Mouse (Mus musculus): ENCODE measurements at regions not wholly inside any gene's neighbourhood (a gene's known extent, or its start where the extent isn't known, plus 50 kb on each side); places are given as distances from the start of the nearest gene placed in this dataset.
A peak's percentile ranks its signal among the peaks of the same experiment; 100 is the strongest.

GRCm38 (mm10) chr1:133522825-133523224 is 87.3 kb downstream of the Snrpe start:
- Histone ChIP-seq H3K9me3 (replicated peaks; ENCODE audit: control insufficient read depth, low read length) (no peaks in the 10 kb centered on the region), H3K4me1 (ENCODE audit: control insufficient read depth, insufficient read depth, low read length) (peaks cover 7% of the 10 kb centered on the region; the same call in 1 of the 2 replicates), H3K4me3 (ENCODE audit: low read length) (no peak overlapping the region), H3K27me3 (ENCODE audit: control insufficient read depth, insufficient read depth, low read length) (no peaks in the 10 kb centered on the region), H3K36me3 (ENCODE audit: control insufficient read depth, insufficient read depth) (no peaks in the 10 kb centered on the region), H3K9ac (ENCODE audit: low read length) (no peak overlapping the region), H3K27ac (ENCODE audit: low read length) (no peak overlapping the region), H3K4me2 (ENCODE audit: low read depth, low read length) (no peak overlapping the region)
- ATAC-seq (replicated peaks; ENCODE audit: extremely low read depth, insufficient read depth, low FRiP score), result no peak
- 79% methylated on average over 1 of the region's 1 CpGs for WGBS

- ATAC-seq (replicated peaks; ENCODE audit: extremely low read depth, insufficient read depth, low FRiP score), result peak; percentile 73
- Histone ChIP-seq H3K9ac (ENCODE audit: low read length) (no peak overlapping the region), H3K9me3 (replicated peaks; ENCODE audit: control insufficient read depth, low read length) (peaks cover 4% of the 10 kb centered on the region), H3K27me3 (ENCODE audit: control insufficient read depth, insufficient read depth, low read length) (no peaks in the 10 kb centered on the region), H3K4me1 (ENCODE audit: control insufficient read depth, insufficient read depth, low read length) (peaks cover 7% of the 10 kb centered on the region; the same call in 1 of the 2 replicates), H3K36me3 (ENCODE audit: control insufficient read depth, insufficient read depth) (no peaks in the 10 kb centered on the region), H3K4me2 (ENCODE audit: low read depth, low read length) (no peak overlapping the region), H3K27ac (ENCODE audit: low read length) (no peak overlapping the region), H3K4me3 (ENCODE audit: low read length) (no peak overlapping the region)
- WGBS, result 36% methylated on average over 8 of the region's 8 CpGs
Measured at GRCm38 (mm10) chr1:133520652-133521051, 89.4 kb downstream of the Snrpe start.

GRCm38 (mm10) chr1:133517020-133517419 is 92.8 kb upstream of the Sox13 start:
- Histone ChIP-seq H3K4me1 (ENCODE audit: control insufficient read depth, insufficient read depth, low read length) (peaks cover 7% of the 10 kb centered on the region; the same call in 1 of the 2 replicates), H3K4me3 (ENCODE audit: low read length) (no peak overlapping the region), H3K9ac (ENCODE audit: low read length) (no peak overlapping the region), H3K9me3 (replicated peaks; ENCODE audit: control insufficient read depth, low read length) (peaks cover 4% of the 10 kb centered on the region), H3K36me3 (ENCODE audit: control insufficient read depth, insufficient read depth) (no peaks in the 10 kb centered on the region), H3K4me2 (ENCODE audit: low read depth, low read length) (no peak overlapping the region), H3K27ac (ENCODE audit: low read length) (no peak overlapping the region), H3K27me3 (ENCODE audit: control insufficient read depth, insufficient read depth, low read length) (no peaks in the 10 kb centered on the region)
- no peak for ATAC-seq (replicated peaks; ENCODE audit: extremely low read depth, insufficient read depth, low FRiP score)
- 92% methylated on average over 5 of the region's 5 CpGs for WGBS

GRCm38 (mm10) chr1:133504116-133504515 is 79.9 kb upstream of the Sox13 start:
- 63% methylated on average over 3 of the region's 3 CpGs for WGBS

GRCm38 (mm10) chr1:133503336-133503735 is 79.2 kb upstream of the Sox13 start:
- H3K9ac ChIP-seq (ENCODE audit: low read length), result no peak overlapping the region
- 92% methylated on average over 2 of the region's 2 CpGs for WGBS
- no peak overlapping the region for H3K4me3 ChIP-seq (ENCODE audit: low read length)
- no peaks in the 10 kb centered on the region for H3K9me3 ChIP-seq (replicated peaks; ENCODE audit: control insufficient read depth, low read length)
- no peaks in the 10 kb centered on the region for H3K27me3 ChIP-seq (ENCODE audit: control insufficient read depth, insufficient read depth, low read length)
- no peak overlapping the region for H3K4me2 ChIP-seq (ENCODE audit: low read depth, low read length)
- ATAC-seq (replicated peaks; ENCODE audit: extremely low read depth, insufficient read depth, low FRiP score), result no peak
- no peak overlapping the region for H3K27ac ChIP-seq (ENCODE audit: low read length)
- no peaks in the 10 kb centered on the region for H3K36me3 ChIP-seq (ENCODE audit: control insufficient read depth, insufficient read depth)
- H3K4me1 ChIP-seq (ENCODE audit: control insufficient read depth, insufficient read depth, low read length), result no peaks in the 10 kb centered on the region

More at GRCm38 (mm10) chr1:133504116-133504515, 79.9 kb upstream of the Sox13 start:
- H3K4me2 ChIP-seq (ENCODE audit: low read depth, low read length), result no peak overlapping the region
- H3K36me3 ChIP-seq (ENCODE audit: control insufficient read depth, insufficient read depth), result no peaks in the 10 kb centered on the region
- no peak for ATAC-seq (replicated peaks; ENCODE audit: extremely low read depth, insufficient read depth, low FRiP score)
- H3K4me1 ChIP-seq (ENCODE audit: control insufficient read depth, insufficient read depth, low read length), result no peaks in the 10 kb centered on the region
- no peaks in the 10 kb centered on the region for H3K27me3 ChIP-seq (ENCODE audit: control insufficient read depth, insufficient read depth, low read length)
- no peaks in the 10 kb centered on the region for H3K9me3 ChIP-seq (replicated peaks; ENCODE audit: control insufficient read depth, low read length)
- H3K27ac ChIP-seq (ENCODE audit: low read length), result no peak overlapping the region
- no peak overlapping the region for H3K9ac ChIP-seq (ENCODE audit: low read length)
- H3K4me3 ChIP-seq (ENCODE audit: low read length), result no peak overlapping the region

GRCm38 (mm10) chr1:133501016-133501415 is 76.8 kb upstream of the Sox13 start:
- Histone ChIP-seq H3K9ac (ENCODE audit: low read length) (no peak overlapping the region), H3K4me2 (ENCODE audit: low read depth, low read length) (no peak overlapping the region), H3K27ac (ENCODE audit: low read length) (no peak overlapping the region), H3K27me3 (ENCODE audit: control insufficient read depth, insufficient read depth, low read length) (no peaks in the 10 kb centered on the region), H3K36me3 (ENCODE audit: control insufficient read depth, insufficient read depth) (no peaks in the 10 kb centered on the region), H3K9me3 (replicated peaks; ENCODE audit: control insufficient read depth, low read length) (no peaks in the 10 kb centered on the region), H3K4me1 (ENCODE audit: control insufficient read depth, insufficient read depth, low read length) (no peaks in the 10 kb centered on the region), H3K4me3 (ENCODE audit: low read length) (no peak overlapping the region)
- WGBS, result 73% methylated on average over 13 of the region's 13 CpGs
- ATAC-seq (replicated peaks; ENCODE audit: extremely low read depth, insufficient read depth, low FRiP score), result no peak; the same call in 1 of the 2 replicates

GRCm38 (mm10) chr1:133492986-133493741 is 69.0 kb upstream of the Sox13 start:
- Histone ChIP-seq H3K36me3 (ENCODE audit: control insufficient read depth, insufficient read depth) (no peaks in the 10 kb centered on the region), H3K4me2 (ENCODE audit: low read depth, low read length) (peak overlapping the region; percentile 97), H3K4me1 (ENCODE audit: control insufficient read depth, insufficient read depth, low read length) (peaks cover 16% of the 10 kb centered on the region), H3K27me3 (ENCODE audit: control insufficient read depth, insufficient read depth, low read length) (no peaks in the 10 kb centered on the region), H3K9me3 (replicated peaks; ENCODE audit: control insufficient read depth, low read length) (no peaks in the 10 kb centered on the region), H3K9ac (ENCODE audit: low read length) (peak overlapping the region; percentile 84), H3K4me3 (ENCODE audit: low read length) (peak overlapping the region; percentile 57), H3K27ac (ENCODE audit: low read length) (peak overlapping the region; percentile 89)
- 3% methylated on average over 29 of the region's 29 CpGs for WGBS
- ATAC-seq (replicated peaks; ENCODE audit: extremely low read depth, insufficient read depth, low FRiP score), result peak; percentile 46

- H3K9ac ChIP-seq (ENCODE audit: low read length), result peak overlapping the region; percentile 84
- peak overlapping the region; percentile 57 for H3K4me3 ChIP-seq (ENCODE audit: low read length)
- H3K36me3 ChIP-seq (ENCODE audit: control insufficient read depth, insufficient read depth), result no peaks in the 10 kb centered on the region
- no peaks in the 10 kb centered on the region for H3K27me3 ChIP-seq (ENCODE audit: control insufficient read depth, insufficient read depth, low read length)
- peak overlapping the region; percentile 97 for H3K4me2 ChIP-seq (ENCODE audit: low read depth, low read length)
- H3K27ac ChIP-seq (ENCODE audit: low read length), result peak overlapping the region; percentile 89
- 8% methylated on average over 11 of the region's 11 CpGs for WGBS
- peaks cover 16% of the 10 kb centered on the region for H3K4me1 ChIP-seq (ENCODE audit: control insufficient read depth, insufficient read depth, low read length)
- H3K9me3 ChIP-seq (replicated peaks; ENCODE audit: control insufficient read depth, low read length), result no peaks in the 10 kb centered on the region
- peak; percentile 49 for ATAC-seq (replicated peaks; ENCODE audit: extremely low read depth, insufficient read depth, low FRiP score)
Measured at GRCm38 (mm10) chr1:133492291-133492985, 68.3 kb upstream of the Sox13 start.

- no peaks in the 10 kb centered on the region for H3K27me3 ChIP-seq (ENCODE audit: control insufficient read depth, insufficient read depth, low read length)
- peak overlapping the region; percentile 97 for H3K4me2 ChIP-seq (ENCODE audit: low read depth, low read length)
- 9% methylated on average over 4 of the region's 4 CpGs for WGBS
- no peaks in the 10 kb centered on the region for H3K36me3 ChIP-seq (ENCODE audit: control insufficient read depth, insufficient read depth)
- peaks cover 16% of the 10 kb centered on the region for H3K4me1 ChIP-seq (ENCODE audit: control insufficient read depth, insufficient read depth, low read length)
- ATAC-seq (replicated peaks; ENCODE audit: extremely low read depth, insufficient read depth, low FRiP score), result 0 out of 2 replicates have a peak, but pooled peaks have one; percentile 9
- H3K27ac ChIP-seq (ENCODE audit: low read length), result peak overlapping the region; percentile 89
- peak overlapping the region; percentile 57; the same call in 1 of the 2 replicates for H3K4me3 ChIP-seq (ENCODE audit: low read length)
- H3K9ac ChIP-seq (ENCODE audit: low read length), result peak overlapping the region; percentile 84
- no peaks in the 10 kb centered on the region for H3K9me3 ChIP-seq (replicated peaks; ENCODE audit: control insufficient read depth, low read length)
Measured at GRCm38 (mm10) chr1:133491857-133492290, 67.7 kb upstream of the Sox13 start.
